Mouse (Mus musculus) cerebellum, postnatal 4 days (tissue): ENCODE results near the gene Rab3a.

Experiments
- DNase-seq, 2 experiments: peaks; one replicate each; pipeline ENCODE4 v3.0.0; 2022; ENCODE audit warnings: low spot score in 2 of 2, mixed read lengths in 1 of 2

Gene Rab3a

DNA sequence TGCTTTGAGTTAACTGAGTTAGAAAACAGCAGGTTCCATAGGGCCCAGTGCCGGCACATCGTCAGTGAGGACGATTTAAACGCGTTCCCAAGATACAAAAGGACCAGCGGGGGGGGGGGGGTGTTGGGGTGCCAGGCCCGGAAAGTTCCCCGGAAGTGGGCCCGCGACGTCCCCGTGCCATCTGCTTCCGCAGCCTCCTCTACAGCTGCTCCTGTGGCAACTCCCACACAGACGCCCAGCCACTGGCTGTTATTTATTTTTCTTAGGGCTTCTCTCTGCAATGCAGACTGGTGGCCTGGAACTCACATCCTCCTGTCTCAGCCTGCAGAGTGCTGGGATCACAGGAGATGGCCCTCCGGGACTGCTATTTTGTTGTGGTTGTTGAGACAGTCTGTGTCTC, 46.7 kb downstream of the Rab3a start:
- DNase-seq = no peak

DNA sequence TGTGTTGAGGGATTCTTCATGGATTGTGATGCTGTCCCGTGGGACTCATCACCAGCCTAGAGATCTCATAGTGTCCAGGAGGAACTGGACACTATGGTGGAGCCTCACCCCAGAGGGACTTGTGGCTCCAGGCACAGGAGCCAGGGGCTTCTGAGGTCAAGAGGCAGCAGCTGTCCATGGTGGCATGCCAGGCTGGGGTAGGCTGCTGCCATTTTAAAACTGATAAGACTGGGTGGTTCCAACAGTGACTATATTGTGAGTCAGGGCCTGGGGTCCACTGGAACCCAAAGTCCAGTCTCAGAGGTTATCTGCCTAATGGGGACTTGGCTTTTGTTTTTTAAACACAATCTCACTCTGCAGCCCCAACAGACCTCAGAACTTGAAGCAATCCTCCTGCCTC, 47.4 kb downstream of the Rab3a start:
- no peak for DNase-seq

DNA sequence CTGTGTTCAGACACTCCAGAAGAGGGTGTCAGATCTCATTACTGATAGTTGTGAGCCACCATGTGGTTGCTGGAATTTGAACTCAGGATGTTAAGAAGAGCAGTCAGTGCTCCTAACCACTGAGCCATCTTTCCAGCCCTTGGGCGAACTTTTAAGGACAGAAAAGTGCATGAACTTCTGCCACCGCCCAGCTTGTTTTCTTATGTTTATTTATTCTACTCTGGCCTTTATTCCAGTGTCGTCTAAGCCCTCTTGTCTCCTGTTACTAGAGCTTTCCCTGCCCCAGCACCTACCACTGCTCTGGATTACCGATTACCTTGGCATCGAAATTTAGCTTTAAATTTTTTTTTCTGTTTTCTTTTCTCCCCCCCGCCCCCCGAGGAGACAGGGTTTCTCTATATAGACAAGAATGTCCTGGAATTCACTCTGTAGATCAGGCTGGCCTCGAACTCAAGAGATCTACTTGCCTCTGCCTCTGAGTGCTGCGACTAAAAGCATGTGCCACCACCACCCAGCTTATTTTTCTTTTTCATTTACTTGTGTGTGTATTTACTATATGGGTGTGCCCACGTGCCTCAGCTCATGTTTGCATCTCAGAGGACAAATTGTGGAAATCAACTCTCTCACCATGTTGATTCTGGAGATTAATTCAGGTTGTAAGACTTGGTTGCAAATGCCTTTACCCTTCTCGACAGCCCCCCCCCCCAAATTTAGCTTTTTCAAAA, 48.5 kb downstream of the Rab3a start:
- no peak for DNase-seq

DNA sequence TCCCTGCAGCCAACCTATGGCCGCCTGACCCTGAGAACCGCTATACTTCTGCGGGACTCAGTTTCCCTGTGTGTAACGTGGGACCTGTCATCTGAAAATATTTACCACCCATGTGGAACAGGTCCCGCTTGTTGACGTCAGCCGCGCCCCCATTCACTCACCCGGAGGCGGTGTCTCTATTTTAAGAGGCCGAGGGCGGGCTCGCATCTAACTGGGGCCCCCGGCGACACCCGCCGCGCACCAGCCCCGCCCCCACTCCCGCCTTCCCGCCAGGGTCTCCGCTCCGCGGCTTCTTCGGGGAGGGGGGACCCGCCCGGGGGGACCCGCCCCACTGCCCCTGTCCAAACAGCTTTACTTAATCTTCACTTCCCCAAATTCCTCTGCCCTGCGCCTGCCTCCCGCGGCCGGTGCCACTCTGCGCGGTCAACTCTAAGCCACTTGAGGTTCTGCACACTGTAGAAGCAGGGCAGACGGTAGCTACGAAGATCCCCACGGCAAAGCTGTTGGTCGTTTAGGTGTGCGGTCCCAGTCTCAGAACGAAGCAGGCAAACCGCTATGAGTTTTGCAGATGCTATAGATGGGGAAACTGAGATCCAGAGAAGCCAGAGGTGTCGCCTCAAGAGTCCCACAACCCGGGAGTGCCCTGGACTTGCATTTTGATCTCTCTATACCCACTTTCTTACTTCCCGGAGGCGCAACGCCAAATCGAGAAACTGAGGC, 49.4 kb downstream of the Rab3a start:
- no peak for DNase-seq

DNA sequence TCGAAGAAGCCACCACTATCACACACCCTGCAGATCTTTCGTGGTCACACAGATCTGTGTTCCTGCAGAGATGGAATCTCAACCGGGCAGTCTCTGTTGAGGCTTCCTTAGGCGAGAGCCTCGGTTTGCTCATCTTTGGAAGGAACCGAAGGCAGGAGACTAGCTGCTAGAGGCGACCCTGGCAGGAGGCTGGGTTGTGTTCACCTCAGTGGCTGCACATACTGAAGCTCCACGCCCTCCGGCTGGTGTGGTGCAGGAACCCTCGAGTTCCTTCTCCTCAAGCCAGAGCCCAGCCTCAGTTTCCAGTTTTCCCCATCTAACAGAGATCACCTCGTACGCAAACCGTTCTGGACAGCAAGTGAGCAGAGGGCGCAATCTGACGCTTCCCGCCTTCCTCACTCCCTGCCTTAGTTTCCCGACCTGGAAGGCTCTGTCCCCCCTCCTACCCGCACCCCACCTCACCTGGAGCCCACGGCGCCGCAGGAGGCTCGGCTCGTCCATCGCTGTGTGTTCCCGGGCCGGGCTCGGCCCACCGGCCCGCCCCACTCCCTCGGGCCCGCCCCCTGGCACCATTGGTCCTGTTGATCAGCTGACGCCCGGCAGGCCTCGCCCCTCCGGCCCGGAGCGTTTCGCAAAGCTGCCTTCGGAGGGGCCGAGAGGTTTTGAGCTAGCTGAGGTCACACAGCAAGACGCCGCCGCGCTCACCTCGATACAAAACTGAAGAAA, 50.2 kb downstream of the Rab3a start, which contains the start of gene Mast3:
Gene Mast3 (minus strand): TSS at position 574 of the 726 bp plus-strand sequence.
- DNase-seq = peak; percentile 61 to 74

DNA sequence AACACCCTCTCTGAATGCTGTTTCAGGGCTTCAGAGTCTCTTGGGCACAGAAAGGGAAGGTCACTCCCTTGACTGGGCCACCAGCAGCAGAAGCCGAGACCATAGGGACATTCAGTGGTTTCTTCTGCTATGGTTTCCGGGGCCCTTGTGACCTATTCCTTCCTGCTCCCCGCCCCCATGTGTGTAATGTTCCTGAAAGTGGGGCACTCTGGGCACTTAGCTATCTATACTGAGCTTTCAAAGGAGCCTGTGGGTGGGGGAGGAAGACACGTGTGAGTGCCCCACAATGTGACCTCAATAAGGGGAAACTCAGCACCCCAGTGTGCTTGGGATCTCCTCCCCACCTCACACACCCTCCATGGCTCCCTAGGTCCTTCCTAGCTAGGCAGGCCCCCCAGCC, 52.1 kb downstream of the Rab3a start:
- no peak for DNase-seq

DNA sequence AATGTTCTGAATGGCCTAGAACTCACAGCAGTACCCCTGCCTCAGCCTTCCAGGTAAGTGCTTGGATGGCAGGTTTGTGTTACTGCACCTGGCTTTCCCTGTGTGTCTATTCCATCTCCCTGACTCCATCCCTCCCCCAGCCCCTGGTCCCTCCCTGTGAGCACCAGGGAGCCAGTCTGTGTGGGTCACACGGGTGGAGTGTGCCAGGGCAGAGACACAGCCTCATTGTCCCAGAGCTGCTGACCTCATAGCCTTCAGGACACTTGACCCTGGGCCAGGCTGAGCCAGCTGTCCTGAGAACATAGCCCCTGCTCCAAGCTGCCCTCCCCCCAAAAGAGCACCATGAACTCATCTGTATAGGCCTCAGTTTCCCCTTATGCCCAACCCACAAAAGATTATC, 52.8 kb downstream of the Rab3a start:
- no peak for DNase-seq

DNA sequence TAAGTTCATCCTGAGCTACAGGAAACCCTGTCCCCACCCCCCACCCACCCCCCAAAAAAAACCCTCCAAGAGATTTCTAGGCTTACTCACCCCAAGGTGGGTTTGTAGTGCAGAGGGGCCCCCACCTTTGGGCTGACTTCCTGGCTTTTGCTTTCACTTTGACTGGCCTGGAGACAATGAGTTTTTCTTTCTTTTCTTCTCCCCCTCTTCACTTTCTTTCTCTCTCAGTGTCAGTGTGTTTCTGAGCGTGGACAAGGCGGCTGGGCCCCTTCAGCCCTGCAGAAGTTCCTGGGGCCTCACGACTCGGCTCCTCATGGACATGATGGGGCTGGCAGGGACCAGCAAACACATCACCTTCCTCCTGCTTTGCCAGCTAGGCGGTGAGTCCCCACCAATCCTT, 53.8 kb downstream of the Rab3a start, which contains the start of gene Il12rb1:
Gene Il12rb1 (plus strand): TSS at position 211 of the 400 bp plus-strand sequence.
- no peak for DNase-seq
